Mouse (Mus musculus) heart, embryonic 14.5 days (tissue): ENCODE results near the gene Zfp771. TPM values are rescaled to one million over a fixed set of nuclear protein-coding genes. Genes with fewer than 3 reads are reported as not detected.
A peak's percentile ranks its signal among the peaks of the same experiment; 100 is the strongest.

Source experiments
- ATAC-seq: fragments of 200-750 bp; cut with Nextera tagmentation; 2 replicates; pipeline ENCODE4 v1.8.0; 2017; ENCODE audit warnings: low read depth, moderate TSS enrichment; ENCODE audit not compliant: insufficient number of reproducible peaks, insufficient read depth, low FRiP score
- H3K27ac ChIP-seq, 2 experiments: fragments of 200-500 bp in 1 of 2; fragments of 300-500 bp in 1 of 2; sonication (generic) in 1 of 2; replicated peaks in 1 of 2; 2 replicates each; pipeline ENCODE4 v1.5.1; 2012 to 2014; ENCODE audit warnings: low read depth in 2 of 2, low read length in 2 of 2, control low read depth in 1 of 2, mild to moderate bottlenecking in 1 of 2, mixed read lengths in 1 of 2; ENCODE audit not compliant: control insufficient read depth in 1 of 2, insufficient read depth in 1 of 2
- H3K27me3 ChIP-seq: fragments of 300-500 bp; sonication (generic); 2 replicates; pipeline ENCODE4 v1.6.1; 2014; ENCODE audit warnings: mild to moderate bottlenecking, low read length, control low read depth; ENCODE audit not compliant: control insufficient read depth, insufficient read depth
- H3K36me3 ChIP-seq: fragments of 300-500 bp; sonication (generic); 2 replicates; pipeline ENCODE4 v1.6.1; 2014; ENCODE audit warnings: mild to moderate bottlenecking, control low read depth, low read length, mixed read lengths; ENCODE audit not compliant: control insufficient read depth, insufficient read depth
- H3K4me1 ChIP-seq, 2 experiments: fragments of 200-500 bp in 1 of 2; fragments of 300-500 bp in 1 of 2; sonication (generic) in 1 of 2; 2 replicates each; pipeline ENCODE4 v1.6.1; 2012 to 2014; ENCODE audit warnings: low read length in 2 of 2, control low read depth in 1 of 2, mixed read lengths in 1 of 2; ENCODE audit not compliant: control insufficient read depth in 2 of 2, insufficient read depth in 2 of 2
- H3K4me2 ChIP-seq: fragments of 300-500 bp; sonication (generic); 2 replicates; pipeline ENCODE4 v1.6.1; 2014; ENCODE audit warnings: mild to moderate bottlenecking, low read length
- H3K4me3 ChIP-seq, 2 experiments: fragments of 200-500 bp in 1 of 2; fragments of 300-500 bp in 1 of 2; sonication (generic) in 1 of 2; 2 replicates each; pipeline ENCODE4 v1.5.1; 2012 to 2014; ENCODE audit warnings: low read length in 2 of 2, mild to moderate bottlenecking in 2 of 2, control low read depth in 1 of 2, low read depth in 1 of 2, moderate library complexity in 1 of 2; ENCODE audit not compliant: control insufficient read depth in 1 of 2, insufficient read depth in 1 of 2
- H3K9ac ChIP-seq: fragments of 300-500 bp; sonication (generic); 2 replicates; pipeline ENCODE4 v1.6.1; 2014; ENCODE audit warnings: mild to moderate bottlenecking, low read length
- H3K9me3 ChIP-seq: fragments of 300-500 bp; sonication (generic); 2 replicates; pipeline ENCODE4 v1.6.1; 2016; ENCODE audit warnings: low read length, control low read depth; ENCODE audit not compliant: control insufficient read depth
- WGBS: fragments of 180-500 bp; shearing (Covaris S2); extraction: QIAGEN DNeasy Blood & Tissue Kit; methylation state at CpG from one replicate; pipeline ENCODE4 v1.1.7; 2014; 5-methylcytosine and 5-hydroxymethylcytosine counted together
- polyA plus RNA-seq: library from polyadenylated mRNA; unstranded; fragments of >200 nt; fragmentation: Nextera tagmentation; extraction: Ambion mirVana; gene quantifications from 2 replicates; pipeline ENCODE4 v1.2.1, GENCODE M21; 2014

Zfp771 gene
- polyA plus RNA-seq, 1 experiment from 2014 or later = 31.4 TPM

- Histone ChIP-seq H3K9me3 (peaks cover 5% of the 10 kb centered on the region; the same call in 1 of the 2 replicates), H3K36me3 (peaks cover 11% of the 10 kb centered on the region), H3K4me1 (peaks cover 11 to 15% of the 10 kb centered on the region in 2 experiments), H3K4me3 (no peak overlapping the region), H3K27me3 (no peaks in the 10 kb centered on the region), H3K4me2 (no peak overlapping the region), H3K9ac (no peak overlapping the region), H3K27ac (no peak overlapping the region)
- WGBS = 96% methylated on average over 4 of the region's 4 CpGs
- ATAC-seq = no peak
These were observed 27.0 kb downstream of the Zfp771 start for GRCm38 (mm10) chr7:127271093-127271492.

DNA sequence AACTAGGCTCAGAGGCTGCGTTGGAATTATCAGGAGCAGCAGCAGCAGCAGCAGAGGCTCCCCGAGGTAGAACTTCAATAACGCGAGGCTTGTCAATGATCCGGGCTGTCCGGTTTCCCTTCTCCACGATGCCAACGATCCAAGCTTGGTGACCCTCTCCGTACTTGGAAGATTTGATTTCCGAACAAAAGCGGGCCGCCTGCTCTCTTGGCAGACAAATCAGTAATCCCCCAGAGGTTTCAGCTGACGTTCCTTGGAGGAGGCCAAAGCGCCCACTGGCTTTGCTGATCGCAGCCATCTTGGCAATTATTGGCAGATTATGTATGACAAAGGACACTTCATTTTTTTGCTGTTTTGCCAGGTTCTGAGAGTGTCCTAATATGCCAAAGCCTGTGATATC, 28.5 kb downstream of the Zfp771 start:
- H3K27me3 ChIP-seq = no peaks in the 10 kb centered on the region
- no peak overlapping the region for H3K27ac ChIP-seq
- peaks cover 11 to 15% of the 10 kb centered on the region in 2 experiments for H3K4me1 ChIP-seq
- peak overlapping the region; percentile 86 for H3K4me2 ChIP-seq
- peak overlapping the region; percentile 88 for H3K9ac ChIP-seq
- peaks cover 5% of the 10 kb centered on the region; the same call in 1 of the 2 replicates for H3K9me3 ChIP-seq
- no peak for ATAC-seq
- H3K4me3 ChIP-seq = peak overlapping the region in 1 of 2 experiments; percentile 66; a peak in 2 of 4 replicates
- peaks cover 11% of the 10 kb centered on the region for H3K36me3 ChIP-seq
- 95% methylated on average over 15 of the region's 15 CpGs for WGBS

GRCm38 (mm10) chr7:127273118-127273923, 29.2 kb downstream of the Zfp771 start:
- WGBS = 11% methylated on average over 50 of the region's 50 CpGs
- H3K36me3 ChIP-seq = peaks cover 11% of the 10 kb centered on the region
- peak; percentile 66 for ATAC-seq
- H3K9me3 ChIP-seq = peaks cover 4% of the 10 kb centered on the region; the same call in 1 of the 2 replicates
- H3K27ac ChIP-seq = peak overlapping the region; percentile 78 to 81
- H3K27me3 ChIP-seq = no peaks in the 10 kb centered on the region
- peaks cover 11 to 15% of the 10 kb centered on the region in 2 experiments for H3K4me1 ChIP-seq
- H3K9ac ChIP-seq = peak overlapping the region; percentile 88
- H3K4me3 ChIP-seq = peak overlapping the region; percentile 66 to 78
- H3K4me2 ChIP-seq = peak overlapping the region; percentile 86

DNA sequence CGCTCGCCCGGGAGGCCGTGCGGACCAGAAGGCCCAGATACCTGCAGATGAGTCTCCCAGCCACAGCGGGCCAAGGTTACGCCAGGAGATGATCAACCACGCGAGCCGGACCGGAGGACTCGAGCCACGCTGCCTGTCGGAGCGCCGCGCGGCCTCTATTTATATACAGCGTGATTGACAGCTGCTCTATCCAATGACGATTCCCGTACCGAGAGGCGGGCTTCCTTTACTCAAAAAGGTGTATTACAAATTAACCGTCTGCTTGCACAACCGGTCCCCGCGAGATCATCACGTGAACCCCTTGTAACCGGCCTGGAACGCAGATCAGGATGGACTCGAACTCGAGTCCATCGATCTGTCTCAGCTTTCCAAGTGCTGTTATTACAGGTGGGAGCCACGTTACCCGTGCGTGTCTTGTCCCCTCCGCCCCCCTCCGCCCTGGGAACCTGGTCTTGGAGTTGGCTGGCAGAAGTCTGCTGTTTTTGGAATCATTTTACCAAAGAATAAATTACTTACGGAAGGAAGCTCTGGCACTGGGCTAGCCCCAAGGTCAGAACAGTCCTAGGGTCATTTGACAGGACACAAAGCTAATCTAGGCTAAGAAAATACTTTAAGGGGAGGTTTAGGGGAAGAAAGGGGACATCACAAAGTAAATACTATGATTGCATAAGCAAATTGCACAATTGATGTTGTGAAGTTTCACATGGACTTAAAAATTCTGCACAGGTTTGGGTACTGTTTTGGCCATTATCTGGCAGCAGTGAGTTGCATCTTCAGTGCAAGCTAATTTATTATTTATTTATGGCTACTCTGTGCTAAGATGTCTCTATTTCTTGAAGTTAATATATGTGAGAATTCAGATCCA, 30.1 kb downstream of the Zfp771 start, which contains the start of gene Sephs2:
Gene Sephs2 (minus strand): TSS at position 131 of the 865 bp plus-strand sequence.
- H3K4me1 ChIP-seq = peaks cover 11 to 15% of the 10 kb centered on the region in 2 experiments
- under 1% methylated on average over 39 of the region's 39 CpGs for WGBS
- H3K36me3 ChIP-seq = peaks cover 11% of the 10 kb centered on the region
- ATAC-seq = peak; percentile 82
- peak within 1 kb of the TSS; percentile 78 to 81 for H3K27ac ChIP-seq
- H3K9me3 ChIP-seq = no peaks in the 10 kb centered on the region
- no peaks in the 10 kb centered on the region for H3K27me3 ChIP-seq
- H3K9ac ChIP-seq = peak within 1 kb of the TSS; percentile 88
- peak within 1 kb of the TSS; percentile 86 for H3K4me2 ChIP-seq
- peak within 1 kb of the TSS; percentile 66 to 78 for H3K4me3 ChIP-seq

- 70% methylated on average over 5 of the region's 5 CpGs for WGBS
- H3K27me3 ChIP-seq = no peaks in the 10 kb centered on the region
These were observed 32.5 kb downstream of the Zfp771 start for GRCm38 (mm10) chr7:127276519-127276961.

DNA sequence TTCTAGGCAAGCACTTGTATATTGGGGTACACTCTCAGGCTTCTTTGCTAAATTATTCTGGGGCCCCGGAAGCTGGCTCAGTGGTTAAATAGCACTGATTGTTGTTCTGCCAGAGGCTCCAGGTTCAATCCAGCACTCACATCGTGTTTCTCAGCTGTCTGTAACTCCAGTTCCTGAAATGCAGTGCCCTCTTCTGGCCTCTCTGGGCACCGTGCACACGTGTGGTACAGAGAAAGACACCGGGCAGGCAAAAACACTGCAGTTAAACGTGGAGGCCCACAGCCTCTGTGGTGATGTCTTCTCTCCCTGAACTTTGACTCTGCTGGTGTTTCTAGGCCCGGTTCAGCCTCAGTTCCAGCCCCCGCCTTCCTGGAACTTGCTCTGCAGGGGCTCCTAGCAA, 34.2 kb downstream of the Zfp771 start:
- 31% methylated on average over 8 of the region's 8 CpGs for WGBS
- Histone ChIP-seq H3K4me2 (no peak overlapping the region), H3K4me3 (no peak overlapping the region), H3K9ac (no peak overlapping the region), H3K9me3 (no peaks in the 10 kb centered on the region), H3K4me1 (peaks cover 2 to 4% of the 10 kb centered on the region in 2 experiments; a peak in 2 of 4 replicates), H3K27ac (no peak overlapping the region), H3K36me3 (no peaks in the 10 kb centered on the region), H3K27me3 (no peaks in the 10 kb centered on the region)
- ATAC-seq = no peak

More at GRCm38 (mm10) chr7:127276519-127276961, 32.5 kb downstream of the Zfp771 start:
- H3K36me3 ChIP-seq = peaks cover 4% of the 10 kb centered on the region
- no peak overlapping the region for H3K4me3 ChIP-seq
- no peak overlapping the region for H3K27ac ChIP-seq
- H3K4me2 ChIP-seq = no peak overlapping the region
- ATAC-seq = no peak
- H3K4me1 ChIP-seq = peaks cover 11 to 15% of the 10 kb centered on the region in 2 experiments
- no peaks in the 10 kb centered on the region for H3K9me3 ChIP-seq
- no peak overlapping the region for H3K9ac ChIP-seq

DNA sequence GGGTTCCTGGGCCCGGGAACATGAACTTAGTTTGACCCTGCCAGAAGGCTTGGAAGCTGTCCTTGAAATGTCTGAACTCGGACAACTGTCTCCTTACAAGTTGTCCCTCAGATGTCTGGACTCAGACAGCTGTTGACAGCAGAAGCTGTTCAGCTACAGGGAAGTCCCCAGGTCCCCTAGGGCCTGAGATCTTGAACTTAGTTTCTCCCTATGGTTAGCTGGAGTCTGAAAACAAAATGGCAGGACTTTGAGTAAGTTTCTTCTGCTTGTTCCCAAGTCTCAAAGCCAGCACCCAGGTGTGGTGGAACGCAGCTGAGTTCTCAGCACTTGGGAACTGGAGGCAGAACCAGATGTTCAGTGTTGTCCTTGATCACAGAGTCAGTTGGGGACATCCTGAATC, 36.0 kb downstream of the Zfp771 start:
- H3K9ac ChIP-seq = no peak overlapping the region
- no peak overlapping the region for H3K4me3 ChIP-seq

More for the DNA sequence above, 36.0 kb downstream of the Zfp771 start:
- Histone ChIP-seq H3K4me2 (no peak overlapping the region), H3K4me1 (no peaks in the 10 kb centered on the region; a peak in 1 of 4 replicates), H3K27me3 (no peaks in the 10 kb centered on the region), H3K9me3 (no peaks in the 10 kb centered on the region), H3K36me3 (no peaks in the 10 kb centered on the region), H3K27ac (no peak overlapping the region)
- no peak for ATAC-seq
- WGBS = 45% methylated on average over 3 of the region's 3 CpGs
